Mouse (Mus musculus) forebrain, postnatal 0 days (tissue): ENCODE results near the gene Oscp1. TPM values are rescaled to one million over a fixed set of nuclear protein-coding genes. Genes with fewer than 3 reads are reported as not detected.
A peak's percentile ranks its signal among the peaks of the same experiment; 100 is the strongest.

Experiments used
- ATAC-seq: fragments of 200-750 bp; cut with Nextera tagmentation; 2 replicates; pipeline ENCODE4 v1.8.0; 2017; ENCODE audit warnings: mild to moderate bottlenecking, moderate library complexity
- DNase-seq: peaks from one replicate; pipeline ENCODE4 v3.0.0-alpha.2; 2015
- H3K27ac ChIP-seq: fragments of 300-500 bp; sonication (generic); 2 replicates; pipeline ENCODE4 v1.5.1; 2014; ENCODE audit warnings: low read depth, mild to moderate bottlenecking, antibody characterized with exemption, low read length, moderate library complexity, mixed read lengths
- H3K27me3 ChIP-seq: fragments of 300-500 bp; sonication (generic); 2 replicates; pipeline ENCODE4 v1.6.1; 2014; ENCODE audit warnings: mild to moderate bottlenecking, low read length, mixed read lengths; ENCODE audit not compliant: insufficient read depth
- H3K36me3 ChIP-seq: fragments of 300-500 bp; sonication (generic); 2 replicates; pipeline ENCODE4 v1.6.1; 2014; ENCODE audit warnings: mild to moderate bottlenecking, moderate library complexity; ENCODE audit not compliant: insufficient read depth
- H3K4me1 ChIP-seq: fragments of 300-500 bp; sonication (generic); 2 replicates; pipeline ENCODE4 v1.6.1; 2014; ENCODE audit warnings: antibody characterized with exemption; ENCODE audit not compliant: insufficient read depth
- H3K4me2 ChIP-seq: fragments of 300-500 bp; sonication (generic); 2 replicates; pipeline ENCODE4 v1.6.1; 2014; ENCODE audit warnings: low read depth, mild to moderate bottlenecking, moderate library complexity
- H3K4me3 ChIP-seq: fragments of 300-500 bp; sonication (generic); 2 replicates; pipeline ENCODE4 v1.5.1; 2014; ENCODE audit warnings: low read depth, low read length, mixed read lengths
- H3K9ac ChIP-seq: fragments of 300-500 bp; sonication (generic); 2 replicates; pipeline ENCODE4 v1.6.1; 2014; ENCODE audit warnings: mild to moderate bottlenecking
- H3K9me3 ChIP-seq: fragments of 300-500 bp; sonication (generic); 2 replicates; pipeline ENCODE4 v1.6.1; 2016; ENCODE audit warnings: low read length
- CTCF ChIP-seq: sonication (generic); IDR thresholded peaks from 2 replicates; pipeline ENCODE4 v1.5.1; 2016; ENCODE audit warnings: antibody characterized with exemption, control low read depth, low read depth
- WGBS: fragments of 180-500 bp; shearing (Covaris S2); extraction: QIAGEN DNeasy Blood & Tissue Kit; methylation state at CpG from one replicate; pipeline ENCODE4 v1.1.7; 2014; 5-methylcytosine and 5-hydroxymethylcytosine counted together
- polyA plus RNA-seq: library from polyadenylated mRNA; unstranded; fragments of >200 nt; fragmentation: Nextera tagmentation; extraction: Ambion mirVana; gene quantifications from 2 replicates; pipeline ENCODE4 v1.2.1, GENCODE M21; 2015
- total RNA-seq: library from RNA; depleted of rRNA; stranded (reverse); fragments of >200 nt; gene quantifications from 2 replicates; pipeline ENCODE4 v1.2.3, GENCODE M21; 2014

Oscp1 gene
- total and polyA plus RNA-seq, 2 experiments from 2014 or later, result 30.8 to 43.7 TPM

DNA sequence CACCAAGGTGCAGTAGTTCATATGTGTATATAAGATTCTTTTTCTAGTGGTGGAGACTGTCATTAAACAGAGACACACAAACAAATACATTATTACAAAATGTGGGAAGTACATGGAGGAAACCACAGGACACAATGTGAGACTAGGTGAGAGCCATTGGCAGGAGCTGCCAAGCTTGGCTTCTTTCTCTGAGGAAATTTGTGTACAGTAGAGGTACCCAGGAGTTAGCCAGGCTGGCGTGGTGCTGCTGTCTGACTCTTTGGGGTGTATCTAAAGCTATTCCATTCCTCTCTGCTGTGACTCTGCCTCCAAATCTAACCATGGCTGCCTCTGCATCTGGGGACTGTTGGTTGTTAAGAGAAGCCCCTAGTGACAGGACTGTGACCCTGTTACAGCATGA, 60.7 kb downstream of the Oscp1 start:
- H3K27ac ChIP-seq, result no peak overlapping the region

DNA sequence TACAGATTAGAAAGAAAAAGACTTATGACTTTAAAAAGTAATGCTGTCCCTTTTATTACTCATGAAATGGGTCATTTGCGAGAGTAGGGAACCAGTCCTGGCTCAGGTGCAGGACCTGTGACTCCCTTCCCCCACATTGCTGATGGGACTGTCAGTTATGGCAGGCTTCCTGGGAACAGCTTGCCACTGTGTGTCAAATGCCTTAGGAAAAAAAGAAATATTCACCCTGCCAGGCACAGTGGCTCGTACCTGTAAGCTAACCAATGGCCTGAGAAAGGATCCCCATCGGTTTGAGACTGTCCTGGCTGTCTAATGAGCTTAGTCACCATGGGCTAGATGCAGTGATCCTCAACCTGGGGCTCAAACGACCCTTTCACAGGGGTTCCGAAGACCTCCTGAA, 61.7 kb downstream of the Oscp1 start:
- H3K27me3 ChIP-seq, result no peaks in the 10 kb centered on the region
- no peak overlapping the region for H3K4me3 ChIP-seq
- no peak overlapping the region for H3K4me2 ChIP-seq
- H3K9me3 ChIP-seq, result no peaks in the 10 kb centered on the region
- peaks cover 3% of the 10 kb centered on the region; the same call in 1 of the 2 replicates for H3K4me1 ChIP-seq
- H3K9ac ChIP-seq, result no peak overlapping the region
- no peak for ATAC-seq
- WGBS, result 82% methylated on average over 5 of the region's 5 CpGs
- H3K36me3 ChIP-seq, result peaks cover 5% of the 10 kb centered on the region
- no peak overlapping the region for H3K27ac ChIP-seq
- no peak for TF ChIP-seq CTCF
- DNase-seq, result no peak

More for the DNA sequence above, 60.7 kb downstream of the Oscp1 start:
- H3K27me3 ChIP-seq, result no peaks in the 10 kb centered on the region
- no peak overlapping the region for H3K4me3 ChIP-seq
- no peak overlapping the region for H3K9ac ChIP-seq
- ATAC-seq (no peak), DNase-seq (no peak)
- peaks cover 3% of the 10 kb centered on the region for H3K36me3 ChIP-seq
- WGBS, result 75% methylated on average over 1 of the region's 1 CpGs
- peaks cover 3% of the 10 kb centered on the region; the same call in 1 of the 2 replicates for H3K4me1 ChIP-seq
- no peaks in the 10 kb centered on the region for H3K9me3 ChIP-seq
- no peak overlapping the region for H3K4me2 ChIP-seq
- TF ChIP-seq CTCF, result no peak

- H3K27me3 ChIP-seq, result no peaks in the 10 kb centered on the region
- H3K4me1 ChIP-seq, result peaks cover 3% of the 10 kb centered on the region; the same call in 1 of the 2 replicates
- no peak overlapping the region for H3K4me2 ChIP-seq
- no peaks in the 10 kb centered on the region for H3K9me3 ChIP-seq
- no peak overlapping the region for H3K4me3 ChIP-seq
- H3K36me3 ChIP-seq, result peaks cover 9% of the 10 kb centered on the region
- ATAC-seq (no peak), DNase-seq (no peak)
- no peak for TF ChIP-seq CTCF
- 94% methylated on average over 2 of the region's 2 CpGs for WGBS
- H3K27ac ChIP-seq, result no peak overlapping the region
- H3K9ac ChIP-seq, result no peak overlapping the region
Measured at GRCm38 (mm10) chr4:126120506-126120905, 62.1 kb downstream of the Oscp1 start.

DNA sequence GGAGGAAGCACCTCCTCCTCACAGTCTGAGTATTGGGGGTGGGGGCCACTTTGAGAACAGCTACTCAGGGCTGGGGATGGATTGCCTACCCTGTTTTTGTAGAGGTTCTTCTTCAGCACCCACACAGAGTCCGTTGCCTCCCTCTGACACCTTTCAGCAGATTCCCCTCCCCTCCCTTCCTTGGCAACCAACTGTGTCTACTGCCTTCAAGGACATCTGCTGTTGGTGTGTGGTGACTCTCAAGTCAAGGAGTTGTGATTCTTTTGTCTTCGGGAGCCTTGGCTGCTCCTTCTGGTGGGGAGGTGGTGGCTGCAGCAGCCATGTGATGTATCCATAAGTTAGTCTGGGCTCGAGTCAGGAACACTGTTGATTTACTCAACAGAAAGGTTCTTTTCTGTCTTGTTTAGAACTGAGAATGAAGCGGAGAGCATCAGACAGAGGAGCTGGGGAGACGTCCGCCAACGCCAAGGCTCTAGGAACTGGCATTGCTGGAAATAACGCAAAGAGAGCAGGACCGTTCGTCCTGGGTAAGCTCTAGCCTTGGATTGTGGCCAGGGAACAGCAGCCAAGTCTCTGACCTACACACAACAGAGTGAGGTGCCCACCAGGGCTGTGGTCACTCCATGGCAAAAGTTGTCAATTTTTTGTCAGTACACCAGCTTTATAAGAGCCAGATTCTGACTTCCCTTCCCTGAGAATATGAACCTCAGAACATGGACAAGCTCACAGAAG, 65.1 kb downstream of the Oscp1 start:
- H3K4me3 ChIP-seq, result no peak overlapping the region
- no peak overlapping the region for H3K27ac ChIP-seq
- H3K9me3 ChIP-seq, result no peaks in the 10 kb centered on the region
- H3K4me1 ChIP-seq, result peaks cover 2% of the 10 kb centered on the region; the same call in 1 of the 2 replicates
- peak; percentile 66 for ATAC-seq
- no peak overlapping the region for H3K4me2 ChIP-seq
- TF ChIP-seq CTCF, result no peak
- WGBS, result 59% methylated on average over 10 of the region's 10 CpGs
- peaks cover 30% of the 10 kb centered on the region for H3K36me3 ChIP-seq
- no peak overlapping the region for H3K9ac ChIP-seq
- H3K27me3 ChIP-seq, result no peaks in the 10 kb centered on the region
- DNase-seq, result no peak

DNA sequence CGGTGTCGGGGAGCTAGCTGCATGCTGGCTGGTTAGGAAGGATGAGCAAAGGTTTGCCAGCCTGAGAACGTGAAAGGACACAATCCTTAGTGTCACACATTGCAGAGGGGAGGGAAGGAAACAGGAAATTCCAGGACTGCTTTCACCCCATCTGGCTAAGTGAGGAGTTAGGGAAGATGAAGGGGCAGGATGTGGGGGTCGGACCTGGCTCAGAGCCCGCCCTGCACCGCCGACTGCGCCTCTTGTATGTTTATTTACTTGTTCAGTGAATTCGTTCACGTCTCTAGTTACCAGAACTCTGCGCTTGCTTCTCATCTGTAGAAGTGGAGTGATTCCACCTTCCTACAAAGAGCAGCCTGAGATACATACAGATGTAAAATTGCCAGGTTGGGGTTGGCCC, 72.1 kb downstream of the Oscp1 start:
- DNase-seq, result no peak
- Histone ChIP-seq H3K9ac (no peak overlapping the region), H3K9me3 (no peaks in the 10 kb centered on the region), H3K4me1 (peaks cover 3% of the 10 kb centered on the region; the same call in 1 of the 2 replicates), H3K4me2 (no peak overlapping the region), H3K27ac (peak overlapping the region; percentile 35; the same call in 1 of the 2 replicates), H3K36me3 (peaks cover 47% of the 10 kb centered on the region), H3K4me3 (no peak overlapping the region), H3K27me3 (no peaks in the 10 kb centered on the region)
- WGBS, result 76% methylated on average over 11 of the region's 11 CpGs
- ATAC-seq, result no peak
- no peak for TF ChIP-seq CTCF

- DNase-seq (peak; percentile 75), ATAC-seq (peak; percentile 91)
- no peak overlapping the region for H3K4me3 ChIP-seq
- peak overlapping the region; percentile 64 for H3K27ac ChIP-seq
- peaks cover 3% of the 10 kb centered on the region; the same call in 1 of the 2 replicates for H3K4me1 ChIP-seq
- no peak overlapping the region for H3K9ac ChIP-seq
- H3K27me3 ChIP-seq, result no peaks in the 10 kb centered on the region
- H3K9me3 ChIP-seq, result no peaks in the 10 kb centered on the region
- TF ChIP-seq CTCF, result 0 out of 2 replicates have a peak, but pooled peaks have one; percentile 10
- peaks cover 45% of the 10 kb centered on the region for H3K36me3 ChIP-seq
- WGBS, result 57% methylated on average over 10 of the region's 10 CpGs
- no peak overlapping the region for H3K4me2 ChIP-seq
Measured at GRCm38 (mm10) chr4:126131290-126132121, 73.1 kb downstream of the Oscp1 start.
